Mouse (Mus musculus): ENCODE data around the gene Ypel4.

- TF ChIP-seq CTCF (IDR thresholded peaks at IDR 0.05; ENCODE audit: low read depth): no peak
- no peak for TF ChIP-seq EP300 (optimal IDR thresholded peaks at IDR 0.05)
Observed at GRCm38 (mm10) chr2:84716423-84717355, 17.2 kb upstream of the Ypel4 start.
